Mouse (Mus musculus) urinary bladder, postnatal 36 days (tissue): Measurements from ENCODE around the gene Rpl28.

Experiments
- DNase-seq, 2 experiments: peaks; one replicate each; pipeline ENCODE4 v3.0.0; 2022; ENCODE audit warnings: low spot score in 2 of 2, mixed read lengths in 1 of 2

The Rpl28 gene

DNA sequence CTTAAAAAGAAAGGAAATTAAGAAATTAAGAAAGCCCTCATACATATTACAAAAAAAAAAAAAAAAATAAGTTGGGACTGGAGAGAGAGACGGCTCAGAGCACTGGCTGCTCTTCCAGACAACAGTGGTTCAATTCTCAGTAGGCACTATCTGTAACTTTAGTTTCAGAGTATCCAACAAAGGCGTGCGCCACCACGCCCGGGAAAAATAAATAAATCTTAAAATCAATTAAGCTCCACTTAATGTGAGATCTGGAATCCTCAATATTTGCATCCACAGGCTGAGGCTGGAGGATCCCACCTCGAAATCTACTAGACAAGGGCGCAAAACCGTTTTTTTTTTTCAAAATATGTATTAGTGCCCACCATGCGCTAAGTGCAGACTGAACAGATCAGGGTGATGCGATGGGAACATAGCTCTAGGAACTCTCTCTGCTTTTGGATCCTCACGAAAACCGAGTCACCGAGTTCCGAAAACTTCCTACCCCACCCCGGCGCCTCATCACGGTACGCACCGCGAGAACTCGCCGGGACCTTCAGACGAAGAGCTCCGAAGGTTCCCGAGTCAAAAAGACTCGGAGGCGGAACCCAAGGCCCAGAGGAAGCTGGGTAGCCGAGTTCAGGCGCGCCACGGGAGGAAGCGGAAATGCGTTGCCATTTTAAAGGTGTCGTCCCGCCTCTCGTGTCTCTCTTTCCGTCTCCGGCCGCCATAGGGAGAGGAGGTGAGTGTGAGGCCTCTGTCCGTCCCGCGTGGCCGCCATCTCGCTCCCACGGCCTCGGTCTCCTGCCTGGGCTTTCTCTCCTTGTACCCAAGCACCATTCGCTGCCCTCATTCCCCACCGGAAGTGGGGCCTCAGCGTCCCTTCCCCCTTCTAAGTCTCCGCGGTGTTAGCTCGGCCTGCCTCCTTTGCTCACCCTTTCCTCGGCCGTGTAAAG, at the start of gene Rpl28:
Gene Rpl28 (plus strand): TSS at position 597 of the 935 bp plus-strand sequence.
- peak; percentile 90 to 96 for DNase-seq

DNA sequence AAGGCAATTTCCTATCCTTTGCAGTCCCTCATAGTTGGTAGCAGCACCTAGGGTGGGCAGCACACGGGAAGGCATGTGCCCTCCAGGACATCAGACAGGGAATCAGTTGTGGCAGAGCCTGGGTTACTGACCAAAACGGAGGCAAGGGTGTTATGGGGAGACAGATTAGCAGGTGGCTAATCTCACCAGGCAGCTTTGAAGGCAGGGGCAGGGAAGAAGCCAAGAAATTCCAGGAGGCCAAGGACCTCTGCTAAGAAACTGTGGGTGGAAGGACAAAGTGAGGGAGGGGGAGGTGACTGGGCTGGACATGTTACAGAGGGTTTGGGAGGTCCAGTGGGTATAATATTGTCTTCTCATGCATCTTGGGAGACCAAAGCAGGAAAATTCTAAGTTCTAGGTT, 49.3 kb upstream of the Rpl28 start:
- no peak for DNase-seq

GRCm38 (mm10) chr7:4744886-4745285, 47.8 kb upstream of the Rpl28 start:
- DNase-seq: no peak

GRCm38 (mm10) chr7:4746326-4746980, 46.2 kb upstream of the Rpl28 start:
- no peak for DNase-seq

DNA sequence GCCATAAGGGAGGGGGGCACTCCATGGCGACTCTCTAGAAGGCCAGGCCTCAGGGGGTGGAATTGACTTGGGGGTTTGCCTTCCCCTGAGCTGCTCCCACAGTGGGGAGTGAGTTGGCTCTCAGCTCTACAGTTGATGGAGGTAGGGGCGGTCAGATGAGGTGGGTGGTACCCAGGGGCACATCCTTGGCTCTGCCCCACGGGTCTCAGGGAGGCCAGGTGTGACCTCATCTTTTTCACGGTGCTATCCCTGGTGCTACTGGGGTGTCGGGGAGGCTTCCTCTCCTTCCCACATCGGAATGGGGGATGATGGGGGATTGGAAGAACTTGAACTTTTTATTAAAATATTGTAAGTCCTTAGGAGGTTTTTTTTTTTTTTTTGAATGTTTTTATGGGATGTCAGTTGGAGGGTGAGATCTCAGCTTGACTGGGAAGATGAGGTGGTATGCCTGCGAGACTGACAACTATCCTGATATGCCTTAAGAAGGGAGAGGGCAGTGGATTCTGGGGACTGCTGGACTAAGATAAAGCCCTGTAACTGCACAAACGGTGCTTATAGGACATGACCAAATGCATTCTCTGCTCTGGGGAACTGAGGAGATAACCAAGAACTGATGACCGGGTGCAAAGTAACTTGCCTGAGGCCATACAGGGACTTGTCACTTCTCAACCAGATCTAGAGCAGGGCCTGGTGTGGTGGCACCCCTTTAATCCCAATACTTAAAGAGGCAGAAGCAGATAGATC, 45.3 kb upstream of the Rpl28 start:
- no peak for DNase-seq

GRCm38 (mm10) chr7:4748321-4748720, 44.4 kb upstream of the Rpl28 start:
- DNase-seq: no peak

GRCm38 (mm10) chr7:4749169-4749568, 43.5 kb upstream of the Rpl28 start:
- no peak for DNase-seq

- peak; percentile 26 to 34 for DNase-seq
These were observed 40.5 kb upstream of the Rpl28 start for GRCm38 (mm10) chr7:4751971-4752820.

DNA sequence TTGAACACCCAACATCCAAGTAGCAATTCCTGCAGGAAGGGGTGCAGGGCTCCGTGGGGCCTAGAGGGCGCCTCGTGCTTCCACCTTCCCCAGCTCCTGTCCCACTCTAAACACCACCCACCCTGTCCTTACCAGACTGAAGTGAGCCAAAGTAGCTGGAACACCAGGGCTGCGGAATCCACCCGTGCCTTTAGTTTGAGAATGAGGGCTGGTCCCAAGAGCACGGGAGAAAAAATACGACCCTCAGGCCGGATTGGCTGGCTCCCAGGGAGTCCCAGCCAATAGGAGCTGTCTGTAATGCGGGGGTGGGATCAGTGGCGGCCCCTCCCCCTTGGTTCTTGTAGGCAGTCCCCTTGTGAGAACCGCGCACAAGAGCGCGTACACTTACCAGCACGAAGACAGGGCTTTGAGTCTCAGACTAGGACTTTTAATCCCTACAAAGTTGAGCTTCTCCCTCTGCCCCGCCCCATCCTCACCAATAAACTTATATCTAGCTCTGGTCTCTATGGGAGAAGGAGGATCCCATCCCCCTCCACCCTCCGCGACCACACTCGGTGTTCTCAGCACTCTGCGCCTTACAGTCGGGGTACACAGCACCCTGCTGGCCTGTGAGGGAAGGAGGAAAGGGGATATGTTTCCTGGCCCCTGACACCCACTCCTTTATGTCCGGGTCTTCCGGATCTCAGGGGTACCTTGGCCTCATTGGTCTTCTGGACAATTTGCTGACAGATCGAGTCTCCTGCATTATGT, 39.7 kb upstream of the Rpl28 start, which contains the start of gene Cox6b2:
Gene Cox6b2 (minus strand): TSS at position 274 of the 750 bp plus-strand sequence.
- peak; percentile 57 to 75 for DNase-seq

GRCm38 (mm10) chr7:4759670-4760069, 33.0 kb upstream of the Rpl28 start:
- no peak for DNase-seq

GRCm38 (mm10) chr7:4764946-4765710, 27.5 kb upstream of the Rpl28 start:
- DNase-seq: no peak

DNA sequence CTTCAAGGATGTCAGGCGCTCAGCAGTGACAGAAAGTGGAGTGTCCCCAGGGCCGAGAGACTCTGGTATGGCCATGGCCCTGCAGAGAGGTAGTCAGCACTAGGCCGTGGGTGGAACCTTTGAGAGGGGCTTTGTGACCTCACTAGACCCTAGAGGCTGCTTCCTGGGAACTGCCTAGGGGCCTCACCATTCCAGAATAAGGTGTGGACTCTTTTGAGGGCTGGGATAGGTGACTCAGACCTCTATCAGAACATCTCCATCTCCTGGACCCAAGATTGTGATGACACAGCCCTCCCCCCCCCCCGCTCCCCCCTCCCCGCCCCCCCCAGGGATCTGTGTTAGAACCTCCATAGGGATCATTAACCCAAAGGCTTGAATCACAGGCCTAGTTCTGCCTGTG, 21.5 kb upstream of the Rpl28 start, which contains the start of gene Fam71e2:
Gene Fam71e2 (minus strand): TSS at position 101 of the 400 bp plus-strand sequence.
- DNase-seq: no peak

DNA sequence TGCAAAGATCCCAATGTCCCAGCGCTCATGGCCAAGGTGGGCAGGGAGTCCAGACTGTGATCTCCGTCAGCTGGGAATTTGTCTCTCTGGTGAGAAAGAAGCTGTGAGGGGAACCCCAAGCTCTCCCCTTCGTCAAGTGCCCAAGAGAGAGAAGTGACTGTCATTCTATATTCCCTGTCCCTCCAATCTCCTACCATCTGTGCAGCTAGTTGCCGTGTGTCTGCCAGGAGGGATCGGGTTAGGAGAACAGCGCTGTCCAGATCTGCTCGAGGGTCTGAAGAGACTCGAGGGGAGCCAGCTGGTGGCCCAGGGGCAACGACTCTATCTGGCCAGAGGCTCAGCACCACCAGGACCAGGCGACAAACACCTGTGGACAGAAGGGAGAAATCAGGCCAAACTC, 16.5 kb upstream of the Rpl28 start:
- DNase-seq: no peak

DNA sequence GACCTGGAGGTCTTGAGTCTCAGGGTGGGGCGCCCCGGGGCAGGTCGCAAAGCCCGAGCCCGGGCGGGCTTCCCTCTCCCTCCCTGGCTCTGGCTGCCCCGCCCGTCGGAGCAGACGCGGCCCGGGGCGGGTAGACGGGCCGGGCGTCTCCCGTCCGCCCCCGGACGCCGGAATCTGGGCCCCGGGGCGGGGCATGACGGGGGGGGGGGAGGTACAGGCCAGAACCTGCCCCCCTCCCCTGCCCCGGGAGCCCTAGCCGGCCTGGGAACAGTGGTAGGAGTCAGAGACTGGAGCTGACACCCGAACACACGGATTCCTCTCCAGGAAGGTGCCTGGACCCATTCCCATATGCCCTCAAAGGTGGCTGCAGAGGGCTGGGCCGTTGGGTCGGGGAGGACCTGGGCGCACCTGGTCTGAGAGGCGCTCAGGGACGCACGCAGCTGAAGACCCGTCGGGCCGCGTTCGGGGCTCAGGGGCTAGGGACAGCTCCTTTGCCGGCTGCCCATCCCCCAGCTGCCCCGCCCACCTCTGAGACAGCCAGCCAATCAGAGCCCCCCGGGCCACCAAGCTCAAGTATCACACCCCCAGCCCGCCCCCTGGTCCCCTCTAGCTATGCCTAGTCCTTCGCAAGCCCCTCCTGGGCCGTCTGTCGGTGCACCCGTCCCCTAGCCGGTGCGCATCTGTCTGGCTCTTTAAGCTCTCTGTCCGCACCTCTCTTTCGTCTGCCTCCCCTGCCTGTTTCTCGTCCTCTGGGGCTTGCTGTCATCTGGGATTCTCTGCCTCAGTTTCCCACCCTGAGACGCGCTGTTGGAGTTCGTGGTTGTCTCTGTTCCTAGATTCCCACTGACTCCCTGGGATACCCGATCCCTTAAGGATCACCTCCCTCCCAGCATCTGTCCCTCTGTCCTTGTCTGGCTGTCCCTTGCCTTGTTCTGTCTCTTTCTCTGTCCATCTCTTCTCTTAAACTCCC, 15.5 kb upstream of the Rpl28 start:
- DNase-seq: peak in 1 of 2 experiments; percentile 57

DNA sequence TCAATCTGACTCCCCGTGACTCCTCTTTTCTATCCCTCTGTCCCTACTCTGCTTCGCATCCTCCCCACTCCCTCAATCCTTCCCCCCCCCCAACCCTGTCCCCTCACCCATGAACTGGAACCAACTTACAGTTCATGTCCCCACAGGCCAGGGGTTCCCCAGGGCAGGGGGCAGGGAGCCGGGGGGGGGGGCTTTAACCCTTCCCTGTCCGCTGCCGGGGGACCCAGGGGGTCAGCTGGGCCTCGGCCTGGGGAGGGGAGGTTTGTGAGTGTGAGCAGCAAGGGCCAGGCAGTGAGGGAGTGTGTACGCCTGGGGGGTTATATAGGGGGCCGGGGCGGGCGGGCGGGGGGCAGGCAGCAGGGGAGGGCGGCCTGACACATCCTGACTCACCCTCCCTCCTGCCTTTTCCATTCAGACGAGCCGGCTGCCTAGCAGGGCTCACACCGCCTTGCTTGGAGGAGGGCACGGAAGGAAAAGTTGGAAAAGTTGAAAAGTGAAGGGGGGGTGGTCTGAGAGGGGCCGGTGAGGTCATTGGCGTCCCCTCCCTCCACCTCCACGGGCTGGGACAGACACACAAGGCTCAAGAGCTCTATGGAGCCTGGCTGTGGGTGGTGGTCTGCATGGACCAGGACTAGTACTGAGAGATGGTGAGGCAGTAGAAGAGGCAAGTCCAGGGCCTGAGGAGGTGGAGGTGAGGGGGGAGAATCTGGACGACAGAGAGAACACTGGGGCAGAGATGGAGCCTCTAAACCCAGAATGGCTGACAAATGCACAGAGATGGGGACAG, 14.6 kb upstream of the Rpl28 start:
- DNase-seq: no peak

GRCm38 (mm10) chr7:4779921-4780320, 12.8 kb upstream of the Rpl28 start:
- DNase-seq: no peak

GRCm38 (mm10) chr7:4782130-4782529, 10.5 kb upstream of the Rpl28 start:
- DNase-seq: no peak

GRCm38 (mm10) chr7:4782759-4783158, 9.9 kb upstream of the Rpl28 start, which contains the start of the genes Il11 and Tmem190:
Il11 (minus strand) TSS chr7:4782859.
Tmem190 (plus strand) TSS chr7:4782937.
- DNase-seq: no peak
